ENCODE assay signal across 13 mouse cellular contexts in the genomic region with DNA sequence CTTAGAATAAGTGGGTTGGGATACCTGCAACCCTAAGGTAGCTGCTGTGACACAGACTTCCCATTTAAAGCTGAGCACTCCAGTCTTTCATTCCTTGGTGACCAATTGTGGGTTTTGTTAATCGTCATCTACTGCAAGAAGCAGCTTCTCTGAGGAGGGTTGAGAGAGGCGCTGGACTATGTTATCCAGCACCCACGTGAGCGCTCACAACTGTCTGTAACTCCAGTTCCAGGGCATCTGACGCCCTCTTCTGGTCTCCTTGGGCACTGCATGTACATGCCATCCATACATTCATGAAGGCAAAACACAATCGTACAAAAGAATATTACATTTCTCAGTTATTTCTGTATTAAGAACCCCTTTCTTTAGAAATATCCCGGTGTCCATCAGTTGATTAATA.
DNase-seq lines count a peak whose midpoint lies in the region; ATAC-seq and TF ChIP-seq lines count a peak whose summit lies in the region.
"Had no signal": no experiment of that assay in that cellular context is flagged by ENCODE, and none has a peak within 500 bp of the region (broad histone marks: within the 10 kb centered on the region; RNA-seq: fewer than 3 reads in every experiment).

No protein-coding gene starts in this region.

- peak; percentile 30; the same call in 1 of the 2 replicates for TF ChIP-seq CTCF in brain, embryonic 14.5 days (IDR thresholded peaks at IDR 0.05; ENCODE audit: borderline replicate concordance, extremely low read depth, insufficient read depth, insufficient read length)
- no peak; the same call in 1 of the 2 replicates for TF ChIP-seq CTCF in forebrain, postnatal 0 days (IDR thresholded peaks at IDR 0.05; ENCODE audit: low read depth)

- H3K27ac ChIP-seq in forebrain, postnatal 0 days (ENCODE audit: low read depth, low read length) = no peak overlapping the region
- H3K27ac ChIP-seq: intestine, embryonic 15.5 days; liver, embryonic 15.5 days had no signal

- no peaks in the 10 kb centered on the region for H3K27me3 ChIP-seq in forebrain, postnatal 0 days (ENCODE audit: insufficient read depth, low read length)
- H3K27me3 ChIP-seq: intestine, embryonic 15.5 days; liver, embryonic 15.5 days had no signal

- no peaks in the 10 kb centered on the region for H3K4me1 ChIP-seq in forebrain, postnatal 0 days (ENCODE audit: insufficient read depth)
- H3K4me1 ChIP-seq: liver, embryonic 15.5 days had no signal

- TF ChIP-seq POLR2A in brain, embryonic 14.5 days (IDR thresholded peaks at IDR 0.05; ENCODE audit: borderline replicate concordance, extremely low read depth, insufficient read depth, insufficient read length, poor library complexity, severe bottlenecking) = no peak

- H3K4me2 ChIP-seq in forebrain, postnatal 0 days (ENCODE audit: low read depth) = no peak overlapping the region
- H3K4me2 ChIP-seq: intestine, embryonic 15.5 days; liver, embryonic 15.5 days had no signal

- H3K36me3 ChIP-seq in forebrain, postnatal 0 days (ENCODE audit: insufficient read depth) = no peaks in the 10 kb centered on the region
- H3K36me3 ChIP-seq: intestine, embryonic 15.5 days; liver, embryonic 15.5 days had no signal

- no peak for ATAC-seq in forebrain, postnatal 0 days
- ATAC-seq: intestine, embryonic 15.5 days; midbrain, embryonic 16.5 days had no signal

- WGBS in forebrain, postnatal 0 days = 62% methylated on average over 7 of the region's 7 CpGs

- no peak overlapping the region for H3K4me3 ChIP-seq in forebrain, postnatal 0 days (ENCODE audit: low read depth, low read length)
- H3K4me3 ChIP-seq: intestine, embryonic 15.5 days; liver, embryonic 15.5 days had no signal

- DNase-seq in embryo, embryonic 11 days = peak; percentile 16
- DNase-seq in embryo, embryonic 9.5 days (ENCODE audit: extremely low spot score) = no peak
- peak; percentile 31 to 40 for DNase-seq in kidney, postnatal 4 days
- no peak for DNase-seq in kidney, adult 11 months
- peak; percentile 19 to 25 for DNase-seq in B cell, adult 2 months
- DNase-seq in brain, embryonic 14.5 days (ENCODE audit: low read depth) = no peak
- DNase-seq in forebrain, postnatal 0 days = no peak
- DNase-seq in layer of hippocampus, postnatal 14 days (ENCODE audit: low spot score in 2 of 2) = no peak
- DNase-seq: adrenal gland, postnatal 14 days; cerebellum, adult 9-10 months had no signal

- no peaks in the 10 kb centered on the region for H3K9me3 ChIP-seq in forebrain, postnatal 0 days (ENCODE audit: low read length)
- H3K9me3 ChIP-seq: intestine, embryonic 15.5 days; liver, embryonic 15.5 days had no signal

- H3K9ac ChIP-seq in forebrain, postnatal 0 days = no peak overlapping the region
- H3K9ac ChIP-seq: intestine, embryonic 15.5 days; liver, embryonic 15.5 days had no signal

Comparison
In these comparisons a context has a peak if more than half of its experiments do, and no peak if none do; other contexts are left out.
1. DNase-seq: peak in embryo, embryonic 11 days (single experiment), kidney, postnatal 4 days (2 of 2) and B cell, adult 2 months (2 of 2); none in embryo, embryonic 9.5 days (single experiment), kidney, adult 11 months (single experiment), brain, embryonic 14.5 days (single experiment), forebrain, postnatal 0 days (single experiment) and layer of hippocampus, postnatal 14 days (0 of 2).